Mouse (Mus musculus): ENCODE data around the gene Pcca.

The Pcca gene

GRCm38 (mm10) chr14:122859792-122860191 lies 325.7 kb downstream of the Pcca start:
- DNase-seq, result no peak

- DNase-seq, result peak; percentile 31
Measured at GRCm38 (mm10) chr14:122862623-122863022, 328.5 kb downstream of the Pcca start.

- DNase-seq, result no peak
Measured at GRCm38 (mm10) chr14:122865462-122866129, 331.5 kb downstream of the Pcca start.

- no peak for DNase-seq
Measured at GRCm38 (mm10) chr14:122867531-122868285, 333.6 kb downstream of the Pcca start.

GRCm38 (mm10) chr14:122869831-122870230 lies 335.7 kb downstream of the Pcca start:
- no peak for DNase-seq

GRCm38 (mm10) chr14:122871841-122872580 lies 337.9 kb downstream of the Pcca start:
- DNase-seq, result no peak

GRCm38 (mm10) chr14:122872612-122873011 lies 338.5 kb downstream of the Pcca start:
- no peak for DNase-seq

- no peak for DNase-seq
Measured at GRCm38 (mm10) chr14:122875056-122875455, 340.9 kb downstream of the Pcca start.

- DNase-seq, result no peak
Measured at GRCm38 (mm10) chr14:122875636-122876035, 341.5 kb downstream of the Pcca start.

- peak; percentile 83 for DNase-seq
Measured at GRCm38 (mm10) chr14:122876163-122876562, 342.0 kb downstream of the Pcca start.

GRCm38 (mm10) chr14:122876723-122877122 lies 342.6 kb downstream of the Pcca start:
- peak; percentile 49 for DNase-seq

- no peak for DNase-seq
Measured at GRCm38 (mm10) chr14:122877787-122878186, 343.7 kb downstream of the Pcca start.

- DNase-seq, result no peak
Measured at GRCm38 (mm10) chr14:122880291-122880690, 346.2 kb downstream of the Pcca start.

- no peak for DNase-seq
Measured at GRCm38 (mm10) chr14:122881699-122882098, 347.6 kb downstream of the Pcca start.

GRCm38 (mm10) chr14:122882201-122882639 lies 348.1 kb downstream of the Pcca start:
- no peak for DNase-seq

GRCm38 (mm10) chr14:122882795-122883409 lies 348.8 kb downstream of the Pcca start:
- no peak for DNase-seq

GRCm38 (mm10) chr14:122883410-122883806 lies 349.3 kb downstream of the Pcca start:
- no peak for DNase-seq

- no peak for DNase-seq
Measured at GRCm38 (mm10) chr14:122883821-122884584, 349.9 kb downstream of the Pcca start.

GRCm38 (mm10) chr14:122885893-122886292 lies 351.8 kb downstream of the Pcca start:
- DNase-seq, result no peak

- DNase-seq, result no peak
Measured at GRCm38 (mm10) chr14:122887278-122887677, 353.2 kb downstream of the Pcca start.

GRCm38 (mm10) chr14:122887702-122888479 lies 353.8 kb downstream of the Pcca start:
- no peak for DNase-seq

- DNase-seq, result no peak
Measured at GRCm38 (mm10) chr14:122888480-122888872, 354.4 kb downstream of the Pcca start.
